ENCODE assay signal across 14 mouse cellular contexts in genomic region chr2:59351303-59352099, GRCm38 (mm10).
DNase-seq lines count a peak whose midpoint lies in the region; ATAC-seq and TF ChIP-seq lines count a peak whose summit lies in the region.
"Had no signal": no experiment of that assay in that cellular context is flagged by ENCODE, and none has a peak within 500 bp of the region (broad histone marks: within the 10 kb centered on the region; RNA-seq: fewer than 3 reads in every experiment).

No protein-coding gene starts in this region.

- peak; percentile 9 for DNase-seq in embryo, embryonic 10 days (ENCODE audit: low spot score)
- no peak for DNase-seq in embryo, embryonic 9.5 days (ENCODE audit: extremely low spot score)
- DNase-seq in brain, embryonic 14.5 days (ENCODE audit: low read depth) = peak; percentile 87
- peak; percentile 64 for DNase-seq in hindbrain, embryonic 14.5 days (ENCODE audit: low spot score)
- DNase-seq in midbrain, postnatal 0 days (ENCODE audit: low spot score) = peak; percentile 46
- DNase-seq in left cerebral cortex, postnatal 25 days (ENCODE audit: low spot score in 2 of 2) = no peak
- DNase-seq in lung, postnatal 4 days = no peak
- no peak for DNase-seq in kidney, postnatal 36 days
- DNase-seq: cerebellum, adult 11-12 months; gastrocnemius, postnatal 10 days; kidney, adult 2 months; liver; right cerebral cortex, postnatal 4 days had no signal

- H3K27ac ChIP-seq in hindbrain, embryonic 14.5 days = peak overlapping the region; percentile 81
- H3K27ac ChIP-seq in midbrain, postnatal 0 days (ENCODE audit: low read depth, low read length) = peak overlapping the region; percentile 34

- no peak overlapping the region for H3K4me3 ChIP-seq in hindbrain, embryonic 14.5 days (replicated peaks; ENCODE audit: low read length)
- no peak overlapping the region for H3K4me3 ChIP-seq in midbrain, postnatal 0 days (ENCODE audit: low read depth, low read length)

- no peaks in the 10 kb centered on the region for H3K27me3 ChIP-seq in hindbrain, embryonic 14.5 days (ENCODE audit: control insufficient read depth, insufficient read depth, low read length)
- H3K27me3 ChIP-seq in midbrain, postnatal 0 days (ENCODE audit: insufficient read depth, low read length) = no peaks in the 10 kb centered on the region

- no peaks in the 10 kb centered on the region for H3K9me3 ChIP-seq in hindbrain, embryonic 14.5 days (ENCODE audit: control insufficient read depth, low read length)
- no peaks in the 10 kb centered on the region for H3K9me3 ChIP-seq in midbrain, postnatal 0 days (ENCODE audit: low read length)
- H3K9me3 ChIP-seq: G1E had no signal

- WGBS in hindbrain, embryonic 14.5 days = 58% methylated on average over 16 of the region's 16 CpGs
- WGBS in midbrain, postnatal 0 days = 53% methylated on average over 16 of the region's 16 CpGs

- 0 out of 2 replicates have a peak, but pooled peaks cover 6% of the 10 kb centered on the region for H3K4me1 ChIP-seq in hindbrain, embryonic 14.5 days (replicated peaks; ENCODE audit: control insufficient read depth, insufficient read depth, low read length)
- H3K4me1 ChIP-seq in midbrain, postnatal 0 days (ENCODE audit: insufficient read depth, low read length) = no peaks in the 10 kb centered on the region

- intact Hi-C loops in left cerebral cortex, postnatal 25 days (cut with DNase I) = loop anchor here (5.0 kb wide), 1 partner anchor 71 kb away; no protein-coding TSS in a partner anchor

- peak; percentile 81 for ATAC-seq in hindbrain, embryonic 14.5 days (ENCODE audit: low FRiP score)
- peak; percentile 62 for ATAC-seq in midbrain, postnatal 0 days (ENCODE audit: low FRiP score)

- TF ChIP-seq CTCF in brain, embryonic 14.5 days (IDR thresholded peaks at IDR 0.05; ENCODE audit: borderline replicate concordance, extremely low read depth, insufficient read depth, insufficient read length) = no peak
- TF ChIP-seq CTCF in midbrain, postnatal 0 days (IDR thresholded peaks at IDR 0.05) = no peak

- no peak for TF ChIP-seq POLR2A in brain, embryonic 14.5 days (IDR thresholded peaks at IDR 0.05; ENCODE audit: borderline replicate concordance, extremely low read depth, insufficient read depth, insufficient read length, poor library complexity, severe bottlenecking)

- peaks cover 23% of the 10 kb centered on the region for H3K36me3 ChIP-seq in hindbrain, embryonic 14.5 days (replicated peaks; ENCODE audit: control insufficient read depth, insufficient read depth)
- H3K36me3 ChIP-seq in midbrain, postnatal 0 days (ENCODE audit: insufficient read depth, low read length) = peaks cover 26% of the 10 kb centered on the region

- H3K9ac ChIP-seq in hindbrain, embryonic 14.5 days = no peak overlapping the region
- peak overlapping the region; percentile 29; the same call in 1 of the 2 replicates for H3K9ac ChIP-seq in midbrain, postnatal 0 days (replicated peaks; ENCODE audit: low read length, poor library complexity, severe bottlenecking)

- no peak overlapping the region for H3K4me2 ChIP-seq in hindbrain, embryonic 14.5 days (replicated peaks)
- no peak overlapping the region for H3K4me2 ChIP-seq in midbrain, postnatal 0 days (ENCODE audit: low read depth, low read length, poor library complexity, severe bottlenecking)

Comparison
In these comparisons a context has a peak if more than half of its experiments do, and no peak if none do; other contexts are left out.
1. DNase-seq: peak in embryo, embryonic 10 days (single experiment), brain, embryonic 14.5 days (single experiment), hindbrain, embryonic 14.5 days (single experiment) and midbrain, postnatal 0 days (single experiment); none in embryo, embryonic 9.5 days (single experiment), left cerebral cortex, postnatal 25 days (0 of 2), lung, postnatal 4 days (0 of 2) and kidney, postnatal 36 days (0 of 2).